Mouse (Mus musculus) left cerebral cortex, postnatal 10 days (tissue): ENCODE measurements around the gene Hic1. TPM values are rescaled to one million over a fixed set of nuclear protein-coding genes. Genes with fewer than 3 reads are reported as not detected.

Experiments
- DNase-seq, 2 experiments: peaks; one replicate each; pipeline ENCODE4 v3.0.0; 2021 to 2022; ENCODE audit warnings: low spot score in 2 of 2, mixed read lengths in 1 of 2; ENCODE audit errors: extremely low spot score in 1 of 2
- intact Hi-C: fragments of 180-260 bp; cut with DNase I; formaldehyde crosslinking; loops from one replicate; pipeline ENCODE4 v1.15.1; 2025
- total RNA-seq, 2 experiments: library from RNA; stranded (reverse); gene quantifications; 2 replicates each; pipeline ENCODE4 v1.2.3; 2021

Hic1 gene
- total RNA-seq = 1 to 10 TPM; 3.9 to 5.3 TPM

GRCm38 (mm10) chr11:75169405-75170080 is at the start of gene Hic1:
TSS of gene Hic1 (minus strand) at chr11:75169519.
- intact Hi-C loops = loop anchor here (2.0 to 10.0 kb wide), 3 partner anchors 189 to 345 kb away; partner anchors contain the start of genes Rilp and Scarf1
- no peak for DNase-seq

- intact Hi-C loops = no loop called here
- no peak for DNase-seq
Measured at GRCm38 (mm10) chr11:75214081-75214950, 45.0 kb upstream of the Hic1 start.

GRCm38 (mm10) chr11:75213372-75214080 is 44.2 kb upstream of the Hic1 start:
- peak in 1 of 2 experiments; percentile 73 for DNase-seq
- intact Hi-C loops = no loop called here

GRCm38 (mm10) chr11:75212876-75213275 is 43.6 kb upstream of the Hic1 start:
- no peak for DNase-seq
- intact Hi-C loops = no loop called here

- DNase-seq = peak; percentile 52 to 63
- intact Hi-C loops = no loop called here
Measured at GRCm38 (mm10) chr11:75212031-75212667, 42.8 kb upstream of the Hic1 start.

- intact Hi-C loops = no loop called here
- no peak for DNase-seq
Measured at GRCm38 (mm10) chr11:75210755-75211154, 41.4 kb upstream of the Hic1 start.

GRCm38 (mm10) chr11:75210093-75210492 is 40.8 kb upstream of the Hic1 start:
- intact Hi-C loops = no loop called here
- DNase-seq = no peak

- intact Hi-C loops = no loop called here
Measured at GRCm38 (mm10) chr11:75209363-75209762, 40.0 kb upstream of the Hic1 start.

GRCm38 (mm10) chr11:75206347-75206746 is 37.0 kb upstream of the Hic1 start:
- no peak for DNase-seq
- intact Hi-C loops = no loop called here

More at GRCm38 (mm10) chr11:75209363-75209762, 40.0 kb upstream of the Hic1 start:
- DNase-seq = no peak

GRCm38 (mm10) chr11:75204472-75204871 is 35.2 kb upstream of the Hic1 start:
- no peak for DNase-seq
- intact Hi-C loops = no loop called here

GRCm38 (mm10) chr11:75203926-75204325 is 34.6 kb upstream of the Hic1 start:
- DNase-seq = no peak
- intact Hi-C loops = no loop called here

- intact Hi-C loops = no loop called here
- no peak for DNase-seq
Measured at GRCm38 (mm10) chr11:75201721-75202120, 32.4 kb upstream of the Hic1 start.

GRCm38 (mm10) chr11:75200935-75201334 is 31.6 kb upstream of the Hic1 start:
- intact Hi-C loops = no loop called here
- peak in 1 of 2 experiments; percentile 60 for DNase-seq

GRCm38 (mm10) chr11:75199951-75200350 is 30.6 kb upstream of the Hic1 start:
- intact Hi-C loops = no loop called here
- no peak for DNase-seq

GRCm38 (mm10) chr11:75198792-75199191 is 29.5 kb upstream of the Hic1 start:
- intact Hi-C loops = no loop called here
- no peak for DNase-seq

GRCm38 (mm10) chr11:75197956-75198355 is 28.6 kb upstream of the Hic1 start:
- intact Hi-C loops = no loop called here
- DNase-seq = no peak

GRCm38 (mm10) chr11:75196131-75196530 is 26.8 kb upstream of the Hic1 start:
- intact Hi-C loops = no loop called here
- DNase-seq = no peak

GRCm38 (mm10) chr11:75194850-75195461 is 25.6 kb upstream of the Hic1 start:
- intact Hi-C loops = no loop called here
- DNase-seq = peak in 1 of 2 experiments; percentile 77
